Mouse (Mus musculus) embryo, embryonic 11 days (tissue): Measurements from ENCODE around the gene Psmb9.
"Not testable (repeated sequence)": the region's sequence is repeated elsewhere in the genome, so short reads cannot be mapped to it uniquely, and the experiment has no call there.

Experiments
- DNase-seq: peaks from one replicate; pipeline ENCODE4 v3.0.0-alpha.2; 2015

The Psmb9 gene

DNA sequence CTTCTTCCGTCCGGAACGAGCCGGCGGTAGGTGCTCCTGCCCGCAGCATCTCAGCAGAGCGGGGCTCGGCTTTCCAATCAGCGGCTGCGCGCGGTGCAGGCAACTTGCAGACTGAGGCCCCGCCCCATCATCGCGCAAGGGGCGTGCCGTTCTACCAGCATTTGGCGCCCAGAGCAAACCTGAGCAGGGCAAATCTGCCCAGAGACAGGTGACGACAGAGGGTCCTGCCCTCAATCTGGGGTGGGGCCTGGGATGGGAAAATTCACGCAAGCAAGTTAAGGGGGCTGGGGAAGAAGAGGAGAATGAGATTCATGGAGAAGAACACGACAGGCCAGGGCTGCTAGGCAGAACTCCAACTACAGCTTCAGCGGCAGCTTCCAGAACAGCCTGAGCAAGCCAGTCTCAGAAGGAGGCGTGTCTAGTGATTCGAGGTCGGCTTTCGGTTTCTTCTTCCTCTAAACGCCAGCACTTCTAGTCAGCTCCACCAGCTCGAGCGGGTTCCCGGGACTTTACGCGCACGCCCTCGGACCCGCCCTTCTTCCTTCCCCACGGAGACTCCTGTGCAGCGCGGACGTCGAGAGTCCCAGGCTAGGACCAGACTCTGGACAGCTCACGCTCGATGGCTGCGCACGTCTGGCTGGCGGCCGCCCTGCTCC lies at the start of gene Psmb9, which contains the start of gene Tap1:
Gene Psmb9, minus strand, starts transcription at position 504 of the 656 bp plus-strand sequence.
Gene Tap1, plus strand, starts transcription at position 293 of the 656 bp plus-strand sequence.
- DNase-seq: peak; percentile 96

DNA sequence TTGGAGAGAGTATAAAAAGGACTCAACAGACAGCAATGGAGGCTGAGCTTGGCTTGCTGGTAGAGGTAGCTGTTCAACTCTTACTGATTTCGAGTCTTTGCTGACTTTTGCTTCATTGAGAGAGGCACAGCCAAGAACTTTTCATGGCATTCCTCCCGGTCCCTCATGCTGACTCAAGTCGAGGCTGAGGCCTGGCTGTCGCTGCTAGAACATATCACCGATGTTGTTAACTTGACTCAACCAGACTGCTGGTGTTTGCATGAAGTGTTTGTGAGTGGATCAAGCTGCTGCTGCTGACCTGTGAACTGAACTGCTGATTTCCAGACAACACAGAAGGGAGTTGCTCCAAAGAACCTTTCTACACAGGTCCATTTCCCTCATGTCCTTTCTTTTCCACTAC lies 49.1 kb upstream of the Psmb9 start:
- DNase-seq: no peak

DNA sequence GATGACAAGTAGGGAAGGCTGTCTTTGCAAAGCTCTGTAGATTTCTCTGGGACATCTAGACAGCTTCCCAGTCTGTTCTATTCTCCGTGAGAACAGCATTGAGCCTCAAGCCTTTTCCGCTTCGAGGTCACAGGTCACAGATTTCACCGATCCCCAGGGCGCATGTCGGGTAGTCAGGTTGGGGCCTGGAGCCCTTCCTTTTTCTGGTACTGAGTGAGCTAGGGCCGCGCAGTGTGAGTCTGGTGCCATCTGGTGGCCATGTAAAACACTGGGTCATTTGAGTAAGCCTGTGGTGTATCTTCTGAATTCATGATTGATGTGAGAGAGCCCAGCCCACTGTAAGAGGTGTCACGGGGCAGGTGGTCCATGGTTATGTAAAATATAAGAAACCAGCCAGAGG lies 47.4 kb upstream of the Psmb9 start:
- DNase-seq: peak; percentile 53

DNA sequence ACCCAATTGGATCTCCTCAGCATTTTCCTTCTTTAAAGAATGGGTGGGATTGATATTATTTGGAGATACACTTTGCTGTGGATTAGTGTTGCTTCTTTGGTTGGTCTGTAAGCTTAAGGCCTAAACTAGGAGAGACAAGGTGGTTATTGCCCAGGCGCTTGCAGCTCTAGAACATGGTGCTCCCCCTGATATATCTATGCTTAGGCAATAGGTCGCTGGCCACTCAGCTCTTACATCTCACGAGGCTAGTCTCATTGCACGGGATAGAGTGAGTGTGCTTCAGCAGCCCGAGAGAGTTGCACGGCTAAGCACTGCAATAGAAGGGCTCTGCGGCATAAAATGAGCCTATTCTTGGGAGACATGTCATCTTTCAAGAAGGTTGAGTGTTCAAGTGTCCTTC lies 44.5 kb upstream of the Psmb9 start:
- DNase-seq: not testable (repeated sequence)

DNA sequence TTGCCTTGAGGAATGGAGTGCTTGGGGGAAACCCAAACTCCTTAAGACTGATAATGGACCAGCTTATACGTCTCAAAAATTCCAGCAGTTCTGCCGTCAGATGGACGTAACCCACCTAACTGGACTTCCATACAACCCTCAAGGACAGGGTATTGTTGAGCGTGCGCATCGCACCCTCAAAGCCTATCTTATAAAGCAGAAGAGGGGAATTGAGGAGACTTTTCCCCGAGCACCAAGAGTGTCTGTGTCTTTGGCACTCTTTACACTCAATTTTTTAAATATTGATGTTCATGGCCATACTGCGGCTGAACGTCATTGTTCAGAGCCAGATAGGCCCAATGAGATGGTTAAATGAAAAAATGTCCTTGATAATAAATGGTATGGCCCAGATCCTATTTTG lies 43.4 kb upstream of the Psmb9 start:
- not testable (repeated sequence) for DNase-seq

DNA sequence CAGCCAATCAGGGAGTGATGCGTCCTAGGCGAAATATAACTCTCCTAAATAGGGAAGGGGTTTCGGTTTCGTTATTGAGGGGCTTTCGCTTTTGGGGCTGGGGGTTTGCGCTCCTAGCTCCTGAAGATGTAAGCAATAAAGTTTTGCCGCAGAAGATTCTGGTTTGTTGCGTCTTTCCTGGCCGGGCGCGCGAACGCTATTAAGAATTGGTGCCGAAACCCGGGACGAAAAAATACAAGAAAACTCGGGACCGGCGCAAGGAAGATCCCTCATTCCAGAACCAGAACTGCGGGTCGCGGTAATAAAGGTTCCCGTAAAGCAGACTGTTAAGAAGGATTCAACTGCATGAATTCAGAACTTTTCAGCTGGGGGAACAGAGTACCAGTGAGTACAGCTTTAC lies 38.3 kb upstream of the Psmb9 start:
- not testable (repeated sequence) for DNase-seq

DNA sequence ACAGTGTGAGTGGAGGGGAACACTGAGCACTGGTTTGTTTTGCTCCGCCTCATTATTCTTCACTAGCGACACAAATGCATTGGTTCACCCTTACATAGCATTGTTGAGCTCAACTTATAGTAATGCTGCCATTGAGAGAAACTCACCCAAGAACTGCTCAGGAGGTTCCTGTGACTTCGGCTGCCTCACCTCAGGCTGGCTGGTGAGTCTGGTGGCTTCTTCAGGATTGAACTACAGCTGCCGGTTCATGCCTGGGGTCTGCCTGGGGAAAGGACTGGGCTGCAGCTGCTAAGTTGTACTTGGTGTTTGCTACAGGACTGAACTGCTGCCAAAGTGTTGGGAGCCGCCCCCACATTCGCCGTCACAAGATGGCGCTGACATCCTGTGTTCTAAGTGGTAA lies 37.9 kb upstream of the Psmb9 start:
- no peak for DNase-seq

DNA sequence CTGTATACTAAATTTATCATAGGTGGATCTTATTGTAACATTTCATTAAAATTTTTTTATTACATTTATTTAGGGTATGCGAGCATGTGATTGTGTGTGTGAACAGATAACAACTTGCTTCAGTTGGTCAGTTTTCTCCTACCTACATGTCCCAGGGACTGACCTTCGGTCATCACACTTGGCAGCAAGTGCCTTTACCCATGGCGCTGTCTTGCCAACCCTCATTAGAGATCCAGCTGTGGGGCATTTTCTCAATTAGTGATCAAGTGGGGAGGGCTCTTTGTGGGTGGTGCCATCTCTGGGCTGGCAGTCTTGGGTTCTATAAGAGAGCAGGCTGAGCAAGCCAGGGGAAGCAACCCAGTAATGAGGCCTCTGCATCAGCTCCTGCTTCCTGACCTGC lies 37.3 kb upstream of the Psmb9 start:
- DNase-seq: no peak

DNA sequence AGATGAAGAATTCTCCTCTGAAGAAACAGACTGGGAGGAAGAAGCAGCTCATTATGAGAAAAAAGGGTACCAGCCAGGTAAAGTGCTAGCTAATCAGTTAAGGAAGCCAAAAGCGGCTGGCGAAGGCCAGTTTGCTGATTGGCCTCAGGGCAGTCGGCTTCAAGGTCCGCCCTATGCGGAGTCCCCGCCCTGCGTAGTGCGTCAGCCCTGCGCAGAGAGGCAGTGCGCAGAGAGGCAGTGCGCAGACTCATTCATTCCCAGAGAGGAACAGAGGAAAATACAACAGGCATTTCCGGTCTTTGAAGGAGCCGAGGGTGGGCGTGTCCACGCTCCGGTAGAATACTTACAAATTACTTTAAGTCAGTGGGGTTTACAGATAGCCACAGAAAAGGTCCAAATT lies 32.8 kb upstream of the Psmb9 start:
- DNase-seq: not testable (repeated sequence)

DNA sequence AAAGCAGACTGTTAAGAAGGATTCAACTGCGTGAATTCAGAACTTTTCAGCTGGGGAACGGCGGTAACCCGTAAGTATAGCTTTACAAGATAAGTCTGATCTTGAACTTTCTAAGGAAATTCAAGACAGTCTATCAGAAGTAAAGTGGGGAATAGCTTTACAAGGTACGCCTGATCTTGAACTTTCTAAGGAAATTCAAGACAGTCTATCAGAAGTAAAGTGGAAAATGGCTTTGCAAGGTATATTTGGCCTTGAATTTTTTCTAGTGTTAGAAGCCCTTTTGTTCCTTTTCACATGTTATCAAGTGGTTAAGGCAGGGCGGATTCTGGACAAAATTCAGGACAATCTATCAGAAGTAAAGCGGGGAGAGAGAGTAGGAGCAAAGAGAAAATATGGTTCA lies 32.2 kb upstream of the Psmb9 start:
- not testable (repeated sequence) for DNase-seq

DNA sequence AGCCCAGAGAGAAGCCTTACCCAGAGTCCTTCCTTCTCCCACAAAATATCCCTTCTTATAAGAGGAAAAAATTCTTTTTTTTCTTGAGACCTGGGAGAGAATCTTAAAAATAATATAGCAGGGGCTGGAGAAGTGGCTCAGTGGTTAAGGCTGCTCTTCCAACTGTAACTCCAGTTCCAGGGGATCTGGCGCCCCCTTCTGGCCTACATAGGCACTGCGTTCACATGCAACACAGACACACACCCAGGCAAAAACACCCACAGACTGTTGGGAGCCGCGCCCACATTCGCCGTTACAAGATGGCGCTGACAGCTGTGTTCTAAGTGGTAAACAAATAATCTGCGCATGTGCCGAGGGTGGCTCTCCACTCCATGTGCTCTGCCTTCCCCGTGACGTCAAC lies 31.5 kb upstream of the Psmb9 start:
- not testable (repeated sequence) for DNase-seq

DNA sequence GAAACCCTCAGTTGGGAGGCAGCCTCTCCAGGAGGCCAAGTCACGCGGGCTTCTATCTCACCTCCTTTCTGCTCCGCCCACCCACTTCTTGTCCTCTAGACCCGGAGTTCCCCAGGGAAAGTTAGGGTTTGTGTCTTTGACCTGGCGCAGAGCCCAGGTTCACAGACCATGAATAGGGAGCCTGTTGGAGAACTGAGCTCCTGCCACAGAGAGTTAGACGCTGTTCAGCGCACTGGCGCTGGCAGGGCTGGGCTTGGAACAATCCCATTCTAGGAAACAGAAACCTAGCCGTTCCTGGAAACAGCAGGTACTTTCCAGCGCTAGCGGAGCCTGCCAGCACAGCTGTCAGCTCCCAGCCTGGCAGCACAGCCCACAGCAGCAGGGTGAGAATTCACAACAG lies 31.1 kb upstream of the Psmb9 start:
- no peak for DNase-seq

DNA sequence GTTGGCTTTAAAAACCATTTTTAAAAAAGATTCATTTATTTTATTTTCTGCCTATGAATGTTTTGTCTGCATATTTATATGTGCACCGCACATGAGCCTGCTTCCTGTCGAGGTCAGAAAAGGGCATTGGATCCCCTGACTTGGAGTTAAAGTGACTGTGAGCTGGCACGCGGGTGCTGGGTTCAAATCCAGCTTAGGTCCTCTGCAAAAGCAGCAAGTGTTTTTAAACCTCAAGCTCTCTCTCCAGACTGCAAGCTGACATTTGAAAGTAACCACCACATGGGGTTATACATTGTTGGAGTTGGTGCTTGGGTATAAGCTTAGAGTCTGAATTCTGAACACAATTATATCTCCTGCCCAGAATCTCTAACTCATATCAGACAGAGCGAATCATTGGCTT lies 30.4 kb upstream of the Psmb9 start:
- DNase-seq: no peak

DNA sequence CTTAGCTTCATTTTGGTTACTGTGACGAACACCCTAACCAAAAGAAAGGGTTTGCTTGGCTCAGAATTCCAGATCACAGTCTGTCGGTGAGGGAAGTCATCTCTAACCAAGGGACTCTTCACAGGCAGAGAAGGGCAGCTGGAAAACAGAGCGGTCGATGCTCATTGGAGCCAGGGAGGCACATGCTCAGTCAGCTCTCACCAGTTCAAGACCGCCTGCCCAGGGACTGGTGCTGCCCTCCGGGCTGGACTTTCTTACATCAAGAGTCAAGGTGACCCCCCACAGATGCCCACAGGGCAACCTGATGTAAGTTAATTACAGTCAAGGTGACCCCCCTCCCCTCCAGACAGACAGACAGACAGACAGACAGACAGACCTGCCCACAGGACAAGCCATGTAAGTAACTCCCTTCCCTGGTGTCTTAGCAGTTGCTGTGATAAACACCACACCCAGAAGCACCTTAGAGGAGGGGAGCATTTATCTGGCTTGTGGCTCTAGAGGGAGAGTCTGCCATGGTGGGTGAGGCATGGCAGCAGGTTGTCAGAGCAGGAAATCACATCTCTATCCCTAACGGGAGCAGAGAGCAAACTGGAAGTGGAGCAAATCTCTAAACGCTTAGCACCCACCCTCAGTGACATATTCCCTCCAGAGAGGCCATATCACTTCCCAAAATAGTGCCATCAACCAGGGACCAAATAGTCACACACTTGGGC lies 29.8 kb upstream of the Psmb9 start:
- no peak for DNase-seq

DNA sequence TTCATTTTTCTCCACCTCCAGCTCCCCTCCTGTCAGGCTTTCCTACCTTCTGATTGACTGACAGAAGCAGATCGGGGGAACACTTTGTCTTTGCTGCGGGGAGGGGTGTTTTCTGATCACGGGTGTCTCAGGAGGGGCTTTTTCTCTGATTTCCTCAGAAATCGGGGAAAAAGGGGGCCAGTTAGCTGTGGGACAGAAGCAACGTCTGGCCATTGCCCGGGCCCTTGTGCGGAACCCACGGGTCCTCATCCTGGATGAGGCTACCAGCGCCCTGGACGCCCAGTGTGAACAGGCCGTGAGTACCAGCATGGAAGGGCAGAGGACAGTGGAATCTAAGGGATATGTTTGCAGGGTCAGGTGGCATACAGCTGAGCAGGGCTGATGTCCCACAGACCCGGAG lies 27.6 kb upstream of the Psmb9 start:
- DNase-seq: no peak

DNA sequence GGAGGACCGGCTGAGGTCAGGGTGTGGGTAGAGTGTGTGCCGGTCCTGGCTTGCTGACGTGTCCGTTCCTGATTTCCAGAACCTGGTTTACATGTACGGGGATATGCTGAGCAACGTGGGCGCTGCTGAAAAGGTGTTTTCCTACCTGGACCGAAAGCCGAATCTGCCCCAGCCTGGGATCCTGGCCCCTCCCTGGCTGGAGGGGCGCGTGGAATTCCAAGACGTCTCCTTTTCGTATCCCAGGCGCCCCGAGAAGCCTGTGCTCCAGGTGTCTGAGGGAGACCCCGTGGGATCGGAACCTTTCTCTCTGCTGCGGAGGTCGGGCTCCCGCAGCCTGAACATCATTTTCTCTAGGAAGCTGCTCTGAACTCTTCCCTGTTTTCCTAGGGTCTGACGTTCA lies 26.4 kb upstream of the Psmb9 start:
- no peak for DNase-seq

DNA sequence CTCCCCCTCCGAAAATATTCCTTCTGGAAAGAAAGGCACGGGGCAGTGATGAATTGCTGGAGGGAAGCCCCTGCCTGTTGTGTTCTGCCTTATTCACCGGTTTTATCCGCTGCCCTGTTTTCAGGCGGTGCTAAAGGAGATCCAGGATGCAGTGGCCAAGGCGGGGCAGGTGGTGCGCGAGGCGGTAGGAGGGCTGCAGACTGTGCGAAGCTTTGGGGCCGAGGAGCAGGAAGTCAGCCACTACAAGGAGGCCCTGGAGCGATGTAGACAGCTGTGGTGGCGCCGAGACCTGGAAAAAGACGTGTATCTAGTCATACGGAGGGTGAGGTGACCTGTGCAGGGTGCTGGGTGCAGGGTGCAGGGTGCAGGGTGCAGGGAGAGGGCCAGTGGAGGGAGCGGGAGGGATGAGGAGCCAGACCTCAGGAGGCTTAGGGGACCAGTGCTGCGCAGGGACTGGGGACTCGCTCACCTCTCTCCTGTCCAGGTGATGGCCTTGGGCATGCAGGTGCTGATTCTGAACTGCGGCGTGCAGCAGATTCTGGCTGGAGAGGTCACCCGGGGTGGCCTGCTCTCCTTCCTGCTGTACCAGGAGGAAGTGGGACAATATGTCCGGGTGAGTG lies 24.3 kb upstream of the Psmb9 start:
- DNase-seq: no peak

DNA sequence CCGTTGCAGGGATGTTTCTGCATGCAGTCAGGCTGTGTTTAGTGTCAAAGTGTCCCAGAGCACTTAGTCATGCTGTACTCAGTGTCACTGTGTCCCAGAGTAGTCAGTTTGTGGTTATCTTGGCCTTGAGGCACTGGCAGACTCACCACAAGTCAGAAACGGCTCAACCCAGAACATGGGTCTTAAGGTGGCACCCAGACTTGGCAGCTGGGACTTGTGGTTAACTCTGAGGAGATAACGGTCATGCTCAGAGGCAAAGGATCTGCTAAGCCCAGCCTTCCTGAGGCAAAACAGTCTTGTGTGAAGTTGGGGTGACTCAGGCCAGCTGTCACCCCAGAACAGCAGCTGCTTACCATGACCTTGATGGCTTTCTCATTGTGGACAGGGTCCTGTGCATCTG lies 23.0 kb upstream of the Psmb9 start:
- no peak for DNase-seq

DNA sequence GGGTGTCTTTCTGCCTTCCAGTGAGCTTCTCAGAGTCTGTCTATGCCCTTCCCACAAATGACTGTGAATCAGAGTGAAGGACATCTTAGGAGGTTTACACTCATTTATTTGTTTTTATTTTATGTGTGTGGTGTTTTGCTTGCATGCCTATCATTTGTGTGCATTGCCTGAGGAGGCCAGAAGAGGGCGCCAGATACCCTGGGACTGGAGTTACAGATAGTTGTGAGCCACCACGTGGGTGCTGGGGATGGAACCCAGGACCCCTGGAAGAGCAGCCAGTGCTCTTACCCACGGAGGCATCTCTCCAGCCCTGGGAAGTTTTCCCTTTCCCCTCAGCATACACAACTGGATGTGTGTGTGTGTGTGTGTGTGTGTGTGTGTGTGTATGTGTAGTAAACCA lies 22.1 kb upstream of the Psmb9 start:
- no peak for DNase-seq

DNA sequence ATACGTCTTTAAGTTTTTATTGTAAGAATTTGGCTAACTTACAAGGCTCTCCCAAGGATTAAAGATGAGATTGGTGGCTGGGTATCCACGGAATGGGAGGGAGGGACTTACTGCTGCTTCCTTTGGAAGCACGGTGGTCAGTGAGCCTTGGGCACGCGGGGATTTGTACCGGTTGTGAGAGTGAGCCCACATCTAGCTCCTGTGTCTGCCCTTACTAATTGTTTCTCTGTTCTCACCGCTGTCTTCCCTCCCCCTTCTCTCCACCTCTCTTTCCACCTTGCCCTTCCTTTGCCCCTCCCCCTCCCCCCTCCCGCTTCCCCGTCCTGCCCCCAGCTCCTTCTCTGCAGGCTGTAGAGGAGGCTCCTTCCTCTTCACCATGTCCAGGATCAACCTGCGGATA lies 20.9 kb upstream of the Psmb9 start:
- no peak for DNase-seq

DNA sequence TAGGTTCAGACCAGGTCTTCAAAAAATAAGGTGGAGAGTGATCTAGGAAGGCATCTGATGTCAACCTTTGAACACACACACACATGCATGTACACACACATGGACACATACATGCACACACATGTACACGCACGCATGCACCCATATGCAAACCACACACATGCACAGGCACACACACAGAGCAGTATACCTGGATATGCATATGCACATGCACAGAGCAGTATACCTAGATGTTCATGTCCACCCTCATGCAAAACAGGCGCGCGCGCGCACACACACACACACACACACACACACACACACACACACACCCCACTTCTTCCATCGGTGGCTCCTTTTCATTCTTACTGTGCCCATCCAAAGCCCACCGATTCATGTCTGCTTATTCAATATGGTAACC lies 20.3 kb upstream of the Psmb9 start:
- DNase-seq: no peak

DNA sequence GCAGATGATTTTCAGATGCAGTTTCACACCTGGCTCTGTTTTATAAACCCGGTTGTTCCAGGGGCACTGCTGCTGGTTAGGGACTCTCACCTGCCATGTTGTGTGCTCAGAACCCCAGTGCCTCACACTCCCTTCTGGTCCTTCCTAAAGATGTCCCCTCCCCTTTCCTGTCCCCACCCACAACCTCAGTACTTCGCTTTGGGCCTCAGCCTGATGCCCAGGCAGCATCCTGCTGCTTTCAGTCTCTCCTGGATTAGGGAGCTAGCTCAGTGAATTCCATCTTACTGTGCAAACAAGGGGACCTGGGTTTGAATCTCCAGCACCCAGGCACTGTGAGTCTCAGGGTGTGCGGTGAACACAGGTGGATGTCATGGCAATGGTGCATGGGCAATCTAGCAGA lies 19.9 kb upstream of the Psmb9 start:
- no peak for DNase-seq

DNA sequence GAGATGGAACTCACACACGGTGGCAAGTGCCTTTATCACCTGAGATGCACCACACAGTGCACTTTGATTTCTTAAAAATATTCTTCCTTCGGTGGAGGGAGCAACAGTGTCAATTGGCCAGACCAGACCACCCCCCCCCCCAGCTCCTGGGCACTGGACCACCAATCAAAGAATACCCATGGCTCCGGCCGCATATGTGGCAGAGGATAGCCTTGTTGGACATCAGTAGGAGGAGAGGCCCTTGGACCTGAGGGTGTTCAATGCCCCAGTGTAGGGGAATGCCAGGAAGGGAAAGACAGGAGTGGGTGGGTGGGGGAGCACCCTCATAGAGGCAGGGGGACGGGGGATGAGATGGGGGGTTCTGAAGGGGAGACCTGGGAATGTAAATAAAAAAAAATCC lies 19.2 kb upstream of the Psmb9 start:
- DNase-seq: no peak

DNA sequence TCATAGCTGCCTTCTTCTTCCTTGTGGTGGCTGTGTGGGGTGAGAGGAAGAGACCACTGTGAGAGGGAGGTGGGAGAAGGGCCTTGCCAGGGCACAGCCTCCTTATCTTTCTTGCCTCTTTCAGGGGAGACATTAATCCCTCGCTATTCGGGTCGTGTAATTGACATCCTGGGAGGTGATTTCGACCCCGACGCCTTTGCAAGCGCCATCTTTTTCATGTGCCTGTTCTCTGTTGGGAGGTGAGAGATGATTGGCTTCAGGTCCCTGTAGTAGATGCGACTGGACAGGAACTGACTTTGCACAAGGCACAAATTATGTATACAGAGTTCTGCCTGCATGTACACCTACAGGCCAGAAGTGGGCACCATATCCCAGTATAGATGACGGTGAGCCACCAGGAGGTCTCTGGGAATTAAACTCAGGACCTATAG lies 18.2 kb upstream of the Psmb9 start:
- peak; percentile 48 for DNase-seq
